Mouse (Mus musculus): ENCODE measurements at regions not wholly inside any gene's neighbourhood (a gene's known extent, or its start where the extent isn't known, plus 50 kb on each side); places are given as distances from the start of the nearest gene placed in this dataset.
A peak's percentile ranks its signal among the peaks of the same experiment; 100 is the strongest.

DNA sequence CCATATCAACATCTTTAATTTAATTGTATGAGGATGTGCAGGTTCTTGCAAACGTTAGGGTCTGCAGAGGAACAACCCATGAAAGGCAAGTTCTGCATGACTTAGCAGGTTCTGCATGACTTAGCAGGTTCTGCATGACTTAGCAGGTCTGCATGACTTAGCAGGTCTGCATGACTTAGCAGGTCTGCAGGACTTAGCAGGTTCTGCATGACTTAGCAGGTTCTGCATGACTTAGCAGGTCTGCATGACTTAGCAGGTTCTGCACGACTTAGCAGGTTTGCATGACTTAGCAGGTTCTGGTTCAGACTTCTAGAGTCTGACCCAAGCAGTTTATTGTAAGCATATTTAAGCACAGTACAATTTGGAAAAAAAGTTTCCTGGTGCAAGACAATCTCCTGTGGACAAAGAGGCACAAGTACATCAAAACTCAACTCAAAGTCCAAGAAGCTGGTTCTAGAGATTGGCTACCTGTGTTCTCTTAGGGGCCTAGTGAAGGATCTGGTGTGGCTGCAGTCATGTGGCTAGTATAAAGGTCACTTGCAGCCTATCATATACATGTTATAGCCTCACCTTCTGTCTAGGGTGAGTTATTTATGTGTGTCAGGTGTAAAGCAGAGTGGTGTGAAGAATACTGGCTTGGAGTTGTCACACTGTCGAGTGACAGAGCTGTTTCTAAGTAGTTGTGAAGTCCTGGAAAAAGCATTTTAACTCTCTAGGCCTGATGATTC lies 50.5 kb upstream of the Prdx6 start:
- no peak for DNase-seq

DNA sequence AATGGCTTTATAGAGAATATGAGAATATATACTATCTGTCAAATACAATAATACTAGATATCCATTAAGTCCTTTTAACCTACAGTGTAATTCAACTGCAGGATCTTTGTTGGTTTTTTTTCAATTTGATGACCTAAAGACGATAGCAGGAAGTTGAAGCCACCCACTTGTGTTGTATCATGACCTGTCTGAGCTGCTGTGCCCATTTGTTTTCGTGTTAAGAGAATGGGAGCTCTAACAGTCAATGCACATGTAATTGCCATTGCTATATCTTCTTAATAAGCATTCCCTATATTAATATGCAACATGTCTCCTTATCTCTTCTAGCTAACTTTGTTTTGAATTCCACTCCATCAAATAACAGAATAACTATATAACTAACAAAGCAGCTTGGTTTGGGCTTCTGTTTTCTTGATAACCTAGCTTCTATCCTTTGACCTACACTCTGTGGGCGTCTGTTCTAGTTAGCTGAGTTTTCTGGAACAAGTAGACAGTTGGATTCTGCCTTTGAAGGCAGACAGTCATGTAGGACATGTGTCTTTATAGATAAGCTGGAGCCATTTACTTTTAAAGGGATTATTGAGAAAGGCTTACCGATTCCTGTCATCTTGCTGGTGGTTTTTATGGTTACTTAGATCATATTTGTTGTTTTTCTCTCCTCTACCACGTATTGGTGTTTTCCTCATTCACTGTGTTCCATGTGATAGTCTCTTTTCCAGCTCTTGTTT lies 55.9 kb upstream of the Prdx6 start:
- no peak for DNase-seq

DNA sequence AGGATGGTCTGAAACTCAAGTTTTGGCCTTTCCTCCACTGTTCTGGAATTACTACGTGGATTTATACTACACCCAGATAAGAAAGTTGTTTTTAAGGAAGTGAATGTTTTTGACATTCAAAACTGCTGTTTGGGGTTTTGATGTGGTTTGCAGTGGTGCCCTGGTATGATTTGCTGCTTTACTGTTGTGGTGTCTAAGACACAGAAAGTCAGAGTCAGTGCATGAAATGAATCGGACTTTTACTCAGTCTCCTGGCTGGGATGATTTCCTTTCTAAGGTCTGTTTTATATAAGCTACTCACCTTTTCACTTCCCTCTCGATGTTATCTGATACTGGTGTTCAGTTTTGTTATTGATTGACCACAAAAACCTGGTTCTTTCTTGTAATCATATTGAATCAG lies 58.2 kb upstream of the Prdx6 start:
- DNase-seq = no peak

DNA sequence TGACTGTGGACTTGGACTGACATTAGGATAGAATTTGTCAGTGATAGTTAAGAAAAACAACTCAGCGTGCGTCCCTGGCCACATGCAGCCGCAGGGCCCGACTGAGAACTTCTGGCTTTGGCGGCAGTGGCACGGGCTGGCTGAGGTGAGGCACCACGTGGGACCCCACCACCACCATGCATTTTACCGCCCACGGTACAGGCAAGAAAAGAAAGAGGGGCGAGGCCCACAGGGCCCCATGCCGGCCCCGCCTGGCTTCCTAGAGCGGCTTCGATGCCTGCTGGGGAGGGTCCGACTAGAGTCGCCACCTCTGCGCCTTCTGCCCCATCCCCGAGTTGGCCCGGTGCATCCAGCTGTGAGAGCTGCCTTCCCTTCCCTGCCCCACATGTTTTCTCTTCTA lies 63.1 kb upstream of the Prdx6 start:
- DNase-seq = no peak

DNA sequence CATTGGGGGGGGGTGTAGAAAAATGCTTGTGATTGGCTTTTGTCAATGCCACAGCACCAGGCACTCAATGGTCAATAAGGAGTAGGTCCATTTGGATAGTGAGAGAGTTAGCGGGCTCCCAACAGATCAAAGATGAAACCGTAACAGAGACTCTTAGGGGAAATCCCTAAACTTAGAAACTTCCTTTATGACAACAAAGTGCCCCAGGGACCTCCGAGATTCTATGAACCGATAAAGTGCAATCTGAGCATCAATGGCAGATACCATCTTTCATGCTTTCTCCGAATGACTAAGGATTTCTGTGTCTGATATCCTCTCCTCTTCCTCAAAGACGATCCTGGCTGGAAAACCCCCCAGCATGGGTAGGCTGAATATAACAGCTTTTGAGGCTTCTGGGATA lies 70.7 kb upstream of the Prdx6 start:
- no peak for DNase-seq

DNA sequence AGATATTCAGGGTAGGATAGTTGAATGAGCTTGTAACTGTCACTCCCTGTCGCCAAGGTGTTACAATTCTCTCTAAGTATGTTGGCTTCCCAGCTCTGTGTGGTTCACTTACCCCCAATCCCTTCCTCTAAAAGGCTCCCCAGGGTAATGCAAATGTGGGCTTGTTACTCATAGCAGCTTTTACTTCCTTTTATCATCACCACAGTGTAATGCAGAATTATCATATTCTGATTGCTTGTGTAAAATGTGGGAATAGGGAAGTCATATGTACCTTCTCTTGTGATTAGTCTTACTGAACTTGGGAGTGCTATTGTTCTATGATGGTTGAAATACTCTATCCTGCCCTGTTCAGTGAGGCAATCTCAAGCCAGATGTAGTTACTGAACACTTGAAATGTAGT lies 66.0 kb upstream of the Tnfsf4 start:
- no peak for DNase-seq

DNA sequence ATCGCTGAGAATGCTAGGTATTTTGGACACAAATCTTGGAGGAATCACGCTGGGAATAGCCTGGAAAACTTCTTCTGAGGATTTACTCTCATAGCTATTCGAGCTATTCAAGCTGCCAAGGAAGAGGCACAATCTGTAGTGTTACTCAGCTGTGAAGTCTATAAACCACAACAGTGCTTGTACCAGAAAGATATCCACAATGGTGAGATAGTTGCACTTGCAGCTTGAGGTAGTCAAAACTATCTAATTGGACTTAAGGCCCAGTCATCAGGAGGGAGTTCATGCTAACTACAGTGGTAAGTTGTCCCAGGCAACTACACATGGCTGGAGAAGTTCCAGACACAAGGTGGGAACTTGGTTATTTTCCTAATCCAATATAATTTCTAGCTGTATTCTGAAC lies 62.1 kb upstream of the Tnfsf4 start:
- no peak for DNase-seq

DNA sequence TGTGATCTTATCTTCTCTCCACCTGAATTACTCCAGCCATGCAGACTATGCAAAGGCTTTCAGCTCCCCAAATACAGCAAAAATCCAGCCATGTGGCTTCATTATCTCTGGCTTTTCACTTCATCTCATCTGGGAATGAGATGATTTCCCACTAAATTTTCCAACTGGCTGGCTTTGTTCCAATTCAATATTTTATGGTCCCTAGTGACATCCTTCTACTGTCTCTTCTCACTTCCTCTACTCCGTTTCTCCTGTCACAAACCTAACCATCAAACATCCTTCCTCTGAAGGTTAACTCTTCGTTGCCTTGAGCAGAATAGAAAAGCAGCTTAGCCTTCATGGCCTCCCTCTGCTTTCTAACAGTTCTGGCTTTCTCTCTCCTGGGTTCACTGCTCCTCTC lies 50.1 kb upstream of the Tnfsf4 start:
- DNase-seq = peak in 1 of 2 experiments; percentile 4
